Mouse (Mus musculus) neural tube, embryonic 12.5 days (tissue): ENCODE data around the gene Prkn. TPM values are rescaled to one million over a fixed set of nuclear protein-coding genes. Genes with fewer than 3 reads are reported as not detected.

Experiments used
- ATAC-seq: fragments of 200-750 bp; cut with Nextera tagmentation; 2 replicates; pipeline ENCODE4 v1.8.0; 2017; ENCODE audit warnings: low read depth, mild to moderate bottlenecking, moderate TSS enrichment, moderate library complexity; ENCODE audit not compliant: low FRiP score
- H3K27ac ChIP-seq: fragments of 300-500 bp; sonication (generic); 2 replicates; pipeline ENCODE4 v1.5.1; 2016
- H3K27me3 ChIP-seq: fragments of 300-500 bp; sonication (generic); replicated peaks from 2 replicates; pipeline ENCODE4 v1.6.1; 2016; ENCODE audit warnings: mild to moderate bottlenecking
- H3K36me3 ChIP-seq: fragments of 300-500 bp; sonication (generic); 2 replicates; pipeline ENCODE4 v1.6.1; 2016; ENCODE audit warnings: mild to moderate bottlenecking
- H3K4me1 ChIP-seq: fragments of 300-500 bp; sonication (generic); 2 replicates; pipeline ENCODE4 v1.6.1; 2016
- H3K4me2 ChIP-seq: fragments of 300-500 bp; sonication (generic); replicated peaks from 2 replicates; pipeline ENCODE4 v1.6.1; 2016; ENCODE audit warnings: mild to moderate bottlenecking
- H3K4me3 ChIP-seq: fragments of 300-500 bp; sonication (generic); 2 replicates; pipeline ENCODE4 v1.5.1; 2016
- H3K9ac ChIP-seq: fragments of 300-500 bp; sonication (generic); 2 replicates; pipeline ENCODE4 v1.6.1; 2016; ENCODE audit warnings: mild to moderate bottlenecking
- H3K9me3 ChIP-seq: fragments of 300-500 bp; sonication (generic); 2 replicates; pipeline ENCODE4 v1.6.1; 2016; ENCODE audit warnings: mild to moderate bottlenecking
- WGBS: fragments of 180-500 bp; shearing (Covaris S2); methylation state at CpG from one replicate; pipeline ENCODE4 v1.1.7; 2016; 5-methylcytosine and 5-hydroxymethylcytosine counted together
- polyA plus RNA-seq: library from polyadenylated mRNA; unstranded; fragments of >200 nt; fragmentation: Nextera tagmentation; extraction: Ambion mirVana; gene quantifications from 2 replicates; pipeline ENCODE4 v1.2.1, GENCODE M21; 2016

The Prkn gene
- polyA plus RNA-seq, 1 experiment from 2014 or later = 2.0 TPM

DNA sequence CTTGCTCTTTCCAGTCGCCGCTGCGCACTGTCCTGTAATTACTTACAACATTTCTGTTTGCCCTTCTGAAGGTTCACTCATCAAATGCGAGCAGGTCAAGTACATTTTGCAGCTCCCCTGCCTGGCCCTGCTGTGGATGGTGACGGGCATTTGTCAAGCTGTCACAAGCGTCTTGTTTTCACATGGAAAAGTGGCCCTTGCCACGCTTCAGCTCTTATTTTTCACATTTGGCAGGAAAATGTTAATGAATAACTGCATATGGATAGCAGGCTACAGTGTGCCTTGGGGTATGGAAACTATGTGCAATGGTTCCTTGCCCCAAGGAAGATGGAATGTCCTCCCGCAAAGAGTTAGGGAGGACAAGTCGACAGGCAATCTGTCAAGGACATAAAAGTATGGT, 404.9 kb downstream of the Prkn start:
- Histone ChIP-seq H3K4me1 (no peaks in the 10 kb centered on the region), H3K4me3 (no peak overlapping the region), H3K36me3 (no peaks in the 10 kb centered on the region), H3K9ac (no peak overlapping the region), H3K27ac (no peak overlapping the region), H3K4me2 (no peak overlapping the region), H3K27me3 (no peaks in the 10 kb centered on the region), H3K9me3 (no peaks in the 10 kb centered on the region)
- WGBS = 68% methylated on average over 9 of the region's 9 CpGs
- no peak for ATAC-seq

DNA sequence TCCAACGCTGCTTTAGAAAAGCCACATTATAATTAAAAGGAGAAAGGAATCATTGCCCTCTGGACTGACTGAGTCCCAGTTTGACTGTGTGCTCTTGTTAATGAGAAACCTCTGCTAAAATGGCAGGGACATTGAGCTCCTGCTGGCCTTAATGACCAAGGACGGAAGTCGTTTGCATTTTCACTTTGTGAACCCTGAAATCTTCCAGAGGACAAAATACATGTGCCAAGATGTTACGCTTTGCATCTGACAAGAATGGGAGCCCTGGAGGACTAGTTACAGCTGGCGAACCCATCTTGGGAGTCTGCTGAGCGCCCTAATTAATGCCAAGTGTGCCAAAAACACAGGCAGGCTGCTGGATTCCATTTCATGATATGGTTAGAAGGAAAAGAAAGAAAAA, 409.0 kb downstream of the Prkn start:
- Histone ChIP-seq H3K27me3 (no peaks in the 10 kb centered on the region), H3K4me2 (no peak overlapping the region), H3K9me3 (no peaks in the 10 kb centered on the region), H3K4me3 (no peak overlapping the region), H3K27ac (no peak overlapping the region), H3K4me1 (no peaks in the 10 kb centered on the region), H3K36me3 (no peaks in the 10 kb centered on the region), H3K9ac (no peak overlapping the region)
- 38% methylated on average over 6 of the region's 6 CpGs for WGBS
- no peak for ATAC-seq

DNA sequence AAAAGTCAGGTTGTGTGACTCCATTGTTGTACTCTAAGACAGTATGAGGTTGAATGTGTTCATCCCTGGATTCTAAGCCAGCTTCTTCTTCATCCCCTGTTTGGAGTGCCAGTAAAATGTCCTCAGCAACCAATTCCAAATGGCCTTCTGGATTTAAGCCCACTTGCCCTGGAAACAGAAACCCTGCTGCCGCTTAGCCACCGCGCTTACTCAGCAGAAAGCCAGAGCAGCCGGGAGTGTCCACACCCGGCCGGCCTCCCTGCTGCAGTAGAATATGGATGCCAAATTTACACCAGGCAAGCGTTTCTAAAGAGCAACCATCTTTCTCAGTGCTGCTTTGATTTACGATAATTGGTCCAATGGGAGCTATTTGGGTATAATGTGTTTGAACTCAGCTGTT, 420.5 kb downstream of the Prkn start:
- Histone ChIP-seq H3K4me2 (0 out of 2 replicates have a peak overlapping the region, but pooled peaks have one; percentile 5), H3K4me3 (no peak overlapping the region), H3K4me1 (peaks cover 15% of the 10 kb centered on the region), H3K27me3 (no peaks in the 10 kb centered on the region), H3K9ac (no peak overlapping the region), H3K36me3 (no peaks in the 10 kb centered on the region), H3K9me3 (no peaks in the 10 kb centered on the region), H3K27ac (no peak overlapping the region)
- 39% methylated on average over 8 of the region's 8 CpGs for WGBS
- peak; percentile 41; the same call in 1 of the 2 replicates for ATAC-seq

DNA sequence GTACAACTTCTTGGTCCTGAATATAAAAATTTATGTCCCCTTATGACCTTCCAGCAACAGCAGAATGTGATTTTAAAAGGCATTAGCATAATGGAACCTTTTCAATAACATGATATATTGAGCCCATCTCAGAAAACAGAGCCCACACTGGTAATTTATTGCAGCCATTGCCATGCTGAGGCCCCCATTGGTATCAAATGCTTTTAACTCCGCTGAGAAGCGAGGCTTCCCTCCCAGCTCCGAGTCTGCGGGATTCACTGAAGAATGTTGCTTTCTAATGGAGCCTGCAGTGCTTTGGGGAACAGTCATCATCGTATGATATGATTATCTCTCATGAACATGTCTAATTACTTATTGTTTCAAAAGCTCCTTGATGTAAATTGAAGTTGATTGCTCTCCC, 421.5 kb downstream of the Prkn start:
- Histone ChIP-seq H3K27me3 (no peaks in the 10 kb centered on the region), H3K4me3 (no peak overlapping the region), H3K27ac (no peak overlapping the region), H3K4me1 (peaks cover 15% of the 10 kb centered on the region), H3K9ac (no peak overlapping the region), H3K36me3 (no peaks in the 10 kb centered on the region), H3K9me3 (no peaks in the 10 kb centered on the region), H3K4me2 (no peak overlapping the region)
- ATAC-seq = no peak
- 17% methylated on average over 5 of the region's 5 CpGs for WGBS

DNA sequence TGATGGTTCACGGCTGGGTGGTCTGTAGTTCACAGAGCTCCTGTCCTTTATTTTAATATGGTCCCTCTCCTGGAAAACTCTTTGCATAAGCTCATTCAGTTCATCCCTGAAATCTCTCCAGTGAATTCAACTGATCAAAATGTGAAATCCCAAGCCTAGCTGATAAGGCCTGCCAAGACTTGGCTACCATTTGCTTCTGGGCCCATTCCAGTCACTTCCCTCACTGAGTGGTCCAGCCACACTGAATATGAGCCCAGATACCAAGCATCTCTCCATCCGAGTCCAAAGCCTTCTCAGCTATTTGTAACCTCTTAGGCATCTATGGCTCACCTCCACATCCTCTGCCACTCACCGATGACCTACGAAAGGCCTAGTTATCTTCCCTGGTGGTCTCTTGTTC, 427.8 kb downstream of the Prkn start:
- no peak overlapping the region for H3K4me2 ChIP-seq
- no peak for ATAC-seq
- no peaks in the 10 kb centered on the region for H3K36me3 ChIP-seq
- no peak overlapping the region for H3K9ac ChIP-seq
- no peaks in the 10 kb centered on the region for H3K4me1 ChIP-seq
- no peak overlapping the region for H3K4me3 ChIP-seq
- WGBS = 94% methylated on average over 4 of the region's 4 CpGs
- H3K27ac ChIP-seq = no peak overlapping the region
- no peaks in the 10 kb centered on the region for H3K27me3 ChIP-seq
- no peaks in the 10 kb centered on the region for H3K9me3 ChIP-seq

DNA sequence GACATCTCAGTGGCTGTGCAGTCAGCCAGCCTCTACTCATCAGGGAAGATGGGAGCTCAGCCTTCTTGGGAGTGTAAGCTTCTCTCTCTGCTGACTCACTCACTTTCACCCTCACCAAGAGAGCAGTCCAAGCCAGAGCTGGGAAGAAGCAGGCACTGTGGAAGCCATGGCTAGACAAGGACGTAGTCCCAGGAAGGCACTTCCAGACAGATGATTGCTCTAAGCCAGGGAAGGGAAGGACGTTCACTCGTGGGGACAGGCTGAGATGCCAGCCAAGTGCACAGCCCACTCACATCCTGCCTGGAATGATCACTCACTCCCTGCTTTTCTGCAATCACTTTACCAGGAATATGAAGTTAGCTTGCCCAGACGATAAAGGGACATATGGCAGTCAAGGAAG, 430.0 kb downstream of the Prkn start:
- Histone ChIP-seq H3K4me1 (no peaks in the 10 kb centered on the region), H3K9ac (no peak overlapping the region), H3K4me3 (no peak overlapping the region), H3K27me3 (no peaks in the 10 kb centered on the region), H3K27ac (no peak overlapping the region), H3K36me3 (no peaks in the 10 kb centered on the region), H3K4me2 (no peak overlapping the region), H3K9me3 (no peaks in the 10 kb centered on the region)
- 86% methylated on average over 4 of the region's 4 CpGs for WGBS
- no peak for ATAC-seq

DNA sequence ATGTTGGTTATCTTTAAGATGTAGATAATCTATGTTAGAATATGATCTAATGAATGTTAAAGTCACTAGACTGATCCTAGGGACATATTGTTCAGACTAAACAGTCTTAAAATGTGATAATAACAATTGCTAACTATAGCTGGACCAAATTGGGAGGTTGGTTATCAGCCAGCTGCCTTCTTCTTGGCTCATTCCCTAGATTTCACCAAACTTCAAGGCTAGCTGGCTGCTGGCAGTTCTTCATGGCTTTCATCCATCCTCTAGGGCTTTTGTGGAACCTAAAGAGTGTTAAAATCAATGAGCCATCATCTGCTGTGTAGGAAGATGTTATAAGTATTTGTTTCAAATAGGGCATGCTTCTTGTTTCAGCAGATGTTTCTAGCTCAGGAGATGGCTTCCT, 431.7 kb downstream of the Prkn start:
- Histone ChIP-seq H3K4me2 (no peak overlapping the region), H3K4me1 (no peaks in the 10 kb centered on the region), H3K9ac (no peak overlapping the region), H3K27ac (no peak overlapping the region), H3K27me3 (no peaks in the 10 kb centered on the region), H3K9me3 (no peaks in the 10 kb centered on the region), H3K4me3 (no peak overlapping the region), H3K36me3 (no peaks in the 10 kb centered on the region)
- ATAC-seq = no peak

DNA sequence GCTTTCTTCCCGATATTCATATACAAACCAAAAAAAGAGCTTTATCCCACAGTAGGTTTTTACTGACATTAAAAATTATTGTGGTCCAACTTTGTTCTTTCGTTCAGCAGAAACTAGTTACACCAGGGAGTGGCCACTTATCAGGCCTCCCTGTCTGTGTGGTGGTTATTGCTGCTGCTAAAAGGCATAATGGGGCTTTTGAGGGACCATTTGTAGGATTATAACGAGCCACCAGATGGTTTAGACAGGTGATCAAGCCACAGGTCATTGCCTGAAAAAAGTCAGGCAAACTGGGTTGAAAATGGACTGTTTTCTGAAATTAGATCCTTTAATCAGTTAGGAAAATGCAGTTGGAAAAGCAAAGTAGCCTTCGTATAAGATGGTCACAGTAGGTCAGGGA, 444.1 kb downstream of the Prkn start:
- Histone ChIP-seq H3K4me2 (no peak overlapping the region), H3K27ac (no peak overlapping the region), H3K4me1 (no peaks in the 10 kb centered on the region), H3K27me3 (no peaks in the 10 kb centered on the region), H3K9ac (no peak overlapping the region), H3K9me3 (no peaks in the 10 kb centered on the region), H3K36me3 (no peaks in the 10 kb centered on the region), H3K4me3 (no peak overlapping the region)
- WGBS = 83% methylated on average over 4 of the region's 4 CpGs
- ATAC-seq = no peak

DNA sequence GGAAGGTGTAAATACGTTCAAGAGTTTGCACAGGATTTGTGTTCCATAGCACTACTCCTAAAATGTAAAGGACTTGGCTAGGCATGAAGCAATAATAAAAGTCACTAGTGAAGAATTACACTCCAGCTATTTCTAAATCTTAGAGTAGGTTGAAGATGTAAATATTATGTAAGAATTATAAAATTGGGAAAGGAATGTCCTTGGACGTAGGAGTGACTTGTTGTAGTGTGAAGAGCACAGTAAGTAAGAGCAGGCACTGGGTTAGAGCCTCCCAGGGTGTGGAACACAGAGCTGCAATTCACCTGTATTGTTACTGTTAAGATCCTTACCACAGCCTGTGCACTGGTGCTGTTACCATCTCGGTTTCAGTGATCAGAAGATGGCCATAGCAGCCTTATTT, 450.0 kb downstream of the Prkn start:
- no peak overlapping the region for H3K4me2 ChIP-seq
- WGBS = 81% methylated on average over 3 of the region's 3 CpGs
- no peak overlapping the region for H3K9ac ChIP-seq
- no peak for ATAC-seq
- H3K4me3 ChIP-seq = no peak overlapping the region
- H3K27me3 ChIP-seq = no peaks in the 10 kb centered on the region
- H3K9me3 ChIP-seq = no peaks in the 10 kb centered on the region
- H3K36me3 ChIP-seq = no peaks in the 10 kb centered on the region
- H3K4me1 ChIP-seq = no peaks in the 10 kb centered on the region
- no peak overlapping the region for H3K27ac ChIP-seq

DNA sequence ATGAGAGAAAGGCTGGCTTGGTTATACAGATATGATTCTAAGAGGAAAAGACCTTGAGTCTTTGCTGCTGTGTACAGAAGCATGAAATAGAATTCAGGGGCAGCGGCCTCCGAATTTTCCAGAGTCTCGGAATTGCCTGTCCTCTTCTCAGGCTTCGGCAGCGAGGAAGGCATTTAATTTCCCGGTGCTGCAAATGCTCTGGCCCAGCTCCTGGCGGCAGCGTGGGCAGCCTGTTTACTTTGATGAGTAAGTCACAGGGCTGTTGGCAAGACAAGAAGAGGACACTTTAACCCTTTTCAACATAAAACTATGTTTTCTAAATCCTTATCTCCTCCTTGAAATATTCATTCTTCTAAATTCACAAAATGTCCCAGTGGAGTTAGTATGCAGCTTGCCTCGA, 462.9 kb downstream of the Prkn start:
- Histone ChIP-seq H3K4me1 (no peaks in the 10 kb centered on the region), H3K27me3 (no peaks in the 10 kb centered on the region), H3K27ac (no peak overlapping the region), H3K36me3 (no peaks in the 10 kb centered on the region), H3K4me3 (no peak overlapping the region), H3K4me2 (no peak overlapping the region), H3K9me3 (0 out of 2 replicates have a peak, but pooled peaks cover 5% of the 10 kb centered on the region), H3K9ac (no peak overlapping the region)
- ATAC-seq = no peak
- 77% methylated on average over 9 of the region's 9 CpGs for WGBS

DNA sequence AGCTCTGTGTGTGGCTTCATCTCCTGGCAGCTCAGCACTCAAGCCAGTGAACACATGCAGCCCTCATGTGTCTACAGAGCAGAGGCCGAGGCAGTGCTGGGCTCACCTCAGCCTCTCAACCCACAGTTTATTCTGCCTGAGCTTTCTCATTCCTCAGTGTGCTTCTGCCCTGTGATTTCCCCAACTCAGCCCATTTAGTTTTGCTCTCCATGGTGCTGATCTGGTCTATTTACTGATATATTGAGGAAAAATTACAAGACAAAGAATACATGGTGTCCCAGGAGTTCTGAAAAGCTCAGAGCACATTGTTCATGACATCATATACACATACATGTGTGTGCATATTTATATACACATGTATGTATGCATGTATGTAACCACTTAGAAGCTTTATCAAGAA, 469.7 kb downstream of the Prkn start:
- 40% methylated on average over 1 of the region's 1 CpGs for WGBS
- no peaks in the 10 kb centered on the region for H3K36me3 ChIP-seq
- no peak overlapping the region for H3K9ac ChIP-seq
- H3K9me3 ChIP-seq = no peaks in the 10 kb centered on the region
- no peak overlapping the region for H3K4me2 ChIP-seq
- no peak for ATAC-seq
- no peak overlapping the region for H3K27ac ChIP-seq
- H3K4me1 ChIP-seq = no peaks in the 10 kb centered on the region
- no peaks in the 10 kb centered on the region for H3K27me3 ChIP-seq
- no peak overlapping the region for H3K4me3 ChIP-seq

DNA sequence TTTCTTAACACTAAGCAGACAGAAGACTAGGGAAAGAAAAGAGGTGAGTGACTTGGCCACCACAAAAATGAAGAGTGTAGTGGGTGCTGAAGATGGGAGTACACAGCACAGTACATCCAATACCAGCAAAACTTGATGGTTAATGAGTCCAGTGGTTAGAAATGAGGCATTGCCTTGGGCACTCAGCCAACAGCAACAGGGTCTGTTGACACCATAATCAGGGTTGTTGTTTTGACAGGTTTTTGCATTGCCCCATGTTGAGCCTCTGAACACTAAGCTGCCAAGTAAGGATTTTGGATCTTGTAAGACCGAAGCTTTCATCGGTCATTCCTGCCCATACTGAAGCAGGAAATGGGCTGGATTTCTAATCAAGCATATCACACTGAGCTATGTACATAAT, 474.0 kb downstream of the Prkn start:
- H3K9ac ChIP-seq = no peak overlapping the region
- no peaks in the 10 kb centered on the region for H3K36me3 ChIP-seq
- H3K4me1 ChIP-seq = no peaks in the 10 kb centered on the region
- no peaks in the 10 kb centered on the region for H3K9me3 ChIP-seq
- WGBS = 84% methylated on average over 2 of the region's 2 CpGs
- H3K27ac ChIP-seq = no peak overlapping the region
- no peak overlapping the region for H3K4me2 ChIP-seq
- no peak overlapping the region for H3K4me3 ChIP-seq
- no peaks in the 10 kb centered on the region for H3K27me3 ChIP-seq
- no peak for ATAC-seq

DNA sequence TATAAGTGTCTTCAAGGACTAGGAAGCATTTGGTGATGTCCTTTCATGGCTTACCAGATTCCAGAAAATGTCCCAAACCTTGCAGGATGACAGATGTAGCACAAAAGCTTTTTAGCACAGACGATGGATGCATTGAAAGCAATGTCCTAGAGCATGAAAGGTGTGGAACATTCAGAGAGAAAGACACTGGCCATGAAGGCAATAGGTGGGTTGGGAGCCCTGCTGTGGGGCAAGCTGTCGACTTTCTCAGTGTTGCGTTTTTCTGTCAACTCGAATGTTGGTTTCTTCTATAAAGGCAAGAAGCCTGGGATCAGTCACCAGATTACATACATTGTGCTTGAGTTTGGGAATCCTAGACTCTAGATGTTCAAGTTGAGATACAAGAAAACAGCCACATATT, 475.5 kb downstream of the Prkn start:
- Histone ChIP-seq H3K9ac (no peak overlapping the region), H3K9me3 (no peaks in the 10 kb centered on the region), H3K36me3 (no peaks in the 10 kb centered on the region), H3K27ac (no peak overlapping the region), H3K4me2 (no peak overlapping the region), H3K27me3 (no peaks in the 10 kb centered on the region), H3K4me1 (no peaks in the 10 kb centered on the region), H3K4me3 (no peak overlapping the region)
- no peak for ATAC-seq
- 92% methylated on average over 4 of the region's 4 CpGs for WGBS

DNA sequence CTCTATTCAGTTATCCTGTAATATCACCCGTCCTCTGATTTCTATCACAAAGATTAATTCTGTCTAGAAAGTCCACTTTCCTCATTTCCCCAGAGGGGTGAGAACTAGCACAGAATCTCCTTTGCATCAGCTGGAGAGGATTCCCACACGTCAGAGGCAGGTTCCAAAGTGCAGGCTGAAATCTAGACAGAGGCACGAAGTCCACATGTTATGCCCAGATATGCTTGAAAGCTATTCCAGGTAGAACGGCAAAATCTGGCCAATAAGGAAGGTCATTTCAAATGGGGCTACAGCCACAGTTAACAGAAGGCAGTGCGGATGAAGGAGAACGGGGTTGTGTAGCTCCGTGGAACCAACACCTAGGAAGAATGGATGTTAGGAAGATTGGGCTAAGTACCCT, 478.8 kb downstream of the Prkn start:
- WGBS = 93% methylated on average over 7 of the region's 7 CpGs
- H3K36me3 ChIP-seq = no peaks in the 10 kb centered on the region
- H3K9ac ChIP-seq = no peak overlapping the region
- H3K4me1 ChIP-seq = no peaks in the 10 kb centered on the region
- H3K27me3 ChIP-seq = no peaks in the 10 kb centered on the region
- H3K4me3 ChIP-seq = no peak overlapping the region
- no peak for ATAC-seq
- no peak overlapping the region for H3K4me2 ChIP-seq
- H3K9me3 ChIP-seq = no peaks in the 10 kb centered on the region
- H3K27ac ChIP-seq = no peak overlapping the region
